Mouse (Mus musculus) midbrain, postnatal 0 days (tissue): ENCODE data around the gene Rnf19b. TPM values are rescaled to one million over a fixed set of nuclear protein-coding genes. Genes with fewer than 3 reads are reported as not detected.
A peak's percentile ranks its signal among the peaks of the same experiment; 100 is the strongest.

Experiments used
- ATAC-seq: fragments of 200-750 bp; cut with Nextera tagmentation; 2 replicates; pipeline ENCODE4 v1.8.0; 2017; ENCODE audit warnings: moderate number of reproducible peaks, mild to moderate bottlenecking, moderate TSS enrichment, moderate library complexity; ENCODE audit not compliant: low FRiP score
- DNase-seq: peaks from one replicate; pipeline ENCODE4 v3.0.0-alpha.2; 2015; ENCODE audit warnings: low spot score
- H3K27ac ChIP-seq: fragments of 300-500 bp; sonication (generic); 2 replicates; pipeline ENCODE4 v1.5.1; 2014; ENCODE audit warnings: low read depth, mild to moderate bottlenecking, low read length, mixed read lengths
- H3K27me3 ChIP-seq: fragments of 300-500 bp; sonication (generic); 2 replicates; pipeline ENCODE4 v1.6.1; 2014; ENCODE audit warnings: low read length, control low read depth, mixed read lengths; ENCODE audit not compliant: insufficient read depth
- H3K36me3 ChIP-seq: fragments of 300-500 bp; sonication (generic); 2 replicates; pipeline ENCODE4 v1.6.1; 2014; ENCODE audit warnings: low read length, control low read depth, mixed read lengths; ENCODE audit not compliant: insufficient read depth
- H3K4me1 ChIP-seq: fragments of 300-500 bp; sonication (generic); 2 replicates; pipeline ENCODE4 v1.6.1; 2014; ENCODE audit warnings: mild to moderate bottlenecking, control low read depth, antibody characterized with exemption, low read length, mixed read lengths; ENCODE audit not compliant: insufficient read depth
- H3K4me2 ChIP-seq: fragments of 300-500 bp; sonication (generic); 2 replicates; pipeline ENCODE4 v1.6.1; 2014; ENCODE audit warnings: low read depth, mild to moderate bottlenecking, low read length, mixed read lengths; ENCODE audit not compliant: poor library complexity, severe bottlenecking
- H3K4me3 ChIP-seq: fragments of 300-500 bp; sonication (generic); 2 replicates; pipeline ENCODE4 v1.5.1; 2014; ENCODE audit warnings: low read depth, mild to moderate bottlenecking, low read length, moderate library complexity
- H3K9ac ChIP-seq: fragments of 300-500 bp; sonication (generic); replicated peaks from 2 replicates; pipeline ENCODE4 v1.6.1; 2014; ENCODE audit warnings: mild to moderate bottlenecking, low read length, moderate library complexity, mixed read lengths; ENCODE audit not compliant: poor library complexity, severe bottlenecking
- H3K9me3 ChIP-seq: fragments of 300-500 bp; sonication (generic); 2 replicates; pipeline ENCODE4 v1.6.1; 2016; ENCODE audit warnings: low read length, control low read depth
- CTCF ChIP-seq: IDR thresholded peaks from 2 replicates; pipeline ENCODE4 v1.5.1; 2016; ENCODE audit warnings: antibody characterized with exemption, mild to moderate bottlenecking
- WGBS: fragments of 180-500 bp; shearing (Covaris S2); extraction: QIAGEN DNeasy Blood & Tissue Kit; methylation state at CpG from one replicate; pipeline ENCODE4 v1.1.7; 2014; 5-methylcytosine and 5-hydroxymethylcytosine counted together
- polyA plus RNA-seq: library from polyadenylated mRNA; unstranded; fragments of >200 nt; fragmentation: Nextera tagmentation; extraction: Ambion mirVana; gene quantifications from 2 replicates; pipeline ENCODE4 v1.2.1, GENCODE M21; 2015
- total RNA-seq: library from RNA; depleted of rRNA; stranded (reverse); fragments of >200 nt; gene quantifications from 2 replicates; pipeline ENCODE4 v1.2.3, GENCODE M21; 2014

Gene Rnf19b
- total and polyA plus RNA-seq, 2 experiments from 2014 or later: 40.2 to 160 TPM

- no peaks in the 10 kb centered on the region for H3K36me3 ChIP-seq
These were observed 1.9 kb downstream of the Rnf19b start for GRCm38 (mm10) chr4:129059922-129060321.

GRCm38 (mm10) chr4:129061486-129061885 is 3.4 kb downstream of the Rnf19b start:
- Histone ChIP-seq H3K4me1 (peaks cover 4% of the 10 kb centered on the region; the same call in 1 of the 2 replicates), H3K9ac (no peak overlapping the region), H3K36me3 (no peaks in the 10 kb centered on the region), H3K9me3 (no peaks in the 10 kb centered on the region), H3K4me3 (no peak overlapping the region), H3K27ac (no peak overlapping the region), H3K27me3 (no peaks in the 10 kb centered on the region), H3K4me2 (peak overlapping the region; percentile 88; the same call in 1 of the 2 replicates)
- no peak for TF ChIP-seq CTCF
- DNase-seq (no peak), ATAC-seq (no peak)
- WGBS: 84% methylated on average over 1 of the region's 1 CpGs

More at GRCm38 (mm10) chr4:129059922-129060321, 1.9 kb downstream of the Rnf19b start:
- DNase-seq: no peak
- Histone ChIP-seq H3K4me1 (peaks cover 4% of the 10 kb centered on the region; the same call in 1 of the 2 replicates), H3K4me2 (peak overlapping the region; percentile 88), H3K4me3 (peak overlapping the region; percentile 80), H3K27me3 (no peaks in the 10 kb centered on the region), H3K9me3 (no peaks in the 10 kb centered on the region), H3K27ac (no peak overlapping the region), H3K9ac (0 out of 2 replicates have a peak overlapping the region, but pooled peaks have one; percentile 20)
- ATAC-seq: no peak
- WGBS: 62% methylated on average over 4 of the region's 4 CpGs
- no peak for TF ChIP-seq CTCF

- Histone ChIP-seq H3K4me3 (no peak overlapping the region), H3K9me3 (no peaks in the 10 kb centered on the region), H3K27ac (no peak overlapping the region), H3K36me3 (no peaks in the 10 kb centered on the region), H3K4me1 (peaks cover 4% of the 10 kb centered on the region; the same call in 1 of the 2 replicates), H3K4me2 (no peak overlapping the region), H3K27me3 (no peaks in the 10 kb centered on the region), H3K9ac (no peak overlapping the region)
- DNase-seq: no peak
- 78% methylated on average over 3 of the region's 3 CpGs for WGBS
- no peak for ATAC-seq
- TF ChIP-seq CTCF: no peak
These were observed 4.4 kb downstream of the Rnf19b start for GRCm38 (mm10) chr4:129062281-129063075.

GRCm38 (mm10) chr4:129065688-129066236 is 7.7 kb downstream of the Rnf19b start:
- H3K36me3 ChIP-seq: no peaks in the 10 kb centered on the region
- H3K4me3 ChIP-seq: no peak overlapping the region
- H3K9ac ChIP-seq: no peak overlapping the region
- H3K4me2 ChIP-seq: no peak overlapping the region
- no peak overlapping the region for H3K27ac ChIP-seq
- TF ChIP-seq CTCF: no peak
- ATAC-seq (no peak), DNase-seq (no peak)
- H3K4me1 ChIP-seq: no peaks in the 10 kb centered on the region
- H3K27me3 ChIP-seq: no peaks in the 10 kb centered on the region
- no peaks in the 10 kb centered on the region for H3K9me3 ChIP-seq

GRCm38 (mm10) chr4:129067638-129068415 is 9.8 kb downstream of the Rnf19b start:
- WGBS: 89% methylated on average over 5 of the region's 5 CpGs
- Histone ChIP-seq H3K9ac (no peak overlapping the region), H3K4me3 (no peak overlapping the region), H3K27me3 (no peaks in the 10 kb centered on the region), H3K36me3 (no peaks in the 10 kb centered on the region), H3K9me3 (no peaks in the 10 kb centered on the region), H3K4me1 (no peaks in the 10 kb centered on the region), H3K4me2 (no peak overlapping the region), H3K27ac (no peak overlapping the region)
- TF ChIP-seq CTCF: no peak
- no peak for ATAC-seq
- DNase-seq: no peak
